Mouse (Mus musculus) forebrain, embryonic 16.5 days (tissue): ENCODE results near the gene Iffo2. TPM values are rescaled to one million over a fixed set of nuclear protein-coding genes. Genes with fewer than 3 reads are reported as not detected.

ENCODE experiments used
- ATAC-seq: fragments of 200-750 bp; cut with Nextera tagmentation; 2 replicates; pipeline ENCODE4 v1.8.0; 2017; ENCODE audit warnings: mild to moderate bottlenecking, moderate library complexity
- H3K27ac ChIP-seq: fragments of 300-500 bp; sonication (generic); 2 replicates; pipeline ENCODE4 v1.5.1; 2014; ENCODE audit warnings: low read length, control low read depth
- H3K27me3 ChIP-seq: fragments of 300-500 bp; sonication (generic); replicated peaks from 2 replicates; pipeline ENCODE4 v1.6.1; 2014; ENCODE audit warnings: low read length; ENCODE audit not compliant: control insufficient read depth, insufficient read depth
- H3K36me3 ChIP-seq: fragments of 300-500 bp; sonication (generic); 2 replicates; pipeline ENCODE4 v1.6.1; 2014; ENCODE audit not compliant: control insufficient read depth, insufficient read depth
- H3K4me1 ChIP-seq: fragments of 300-500 bp; sonication (generic); replicated peaks from 2 replicates; pipeline ENCODE4 v1.6.1; 2014; ENCODE audit warnings: low read length; ENCODE audit not compliant: control insufficient read depth, insufficient read depth
- H3K4me2 ChIP-seq: fragments of 300-500 bp; sonication (generic); 2 replicates; pipeline ENCODE4 v1.6.1; 2014; ENCODE audit warnings: mild to moderate bottlenecking, low read length, control low read depth
- H3K4me3 ChIP-seq: fragments of 300-500 bp; sonication (generic); replicated peaks from 2 replicates; pipeline ENCODE4 v1.5.1; 2014; ENCODE audit warnings: mild to moderate bottlenecking, low read length, control low read depth
- H3K9ac ChIP-seq: fragments of 300-500 bp; sonication (generic); replicated peaks from 2 replicates; pipeline ENCODE4 v1.6.1; 2014; ENCODE audit warnings: low read depth, low read length, control low read depth
- H3K9me3 ChIP-seq: fragments of 300-500 bp; sonication (generic); 2 replicates; pipeline ENCODE4 v1.6.1; 2016; ENCODE audit warnings: low read length; ENCODE audit not compliant: control insufficient read depth
- WGBS: fragments of 180-500 bp; shearing (Covaris S2); extraction: QIAGEN DNeasy Blood & Tissue Kit; methylation state at CpG from one replicate; pipeline ENCODE4 v1.1.7; 2014; 5-methylcytosine and 5-hydroxymethylcytosine counted together
- microRNA-seq: library from miRNA; unstranded; fragments of <30 nt; microRNA quantifications from one replicate; pipeline ENCODE4, GENCODE M21; 2017
- polyA plus RNA-seq: library from polyadenylated mRNA; unstranded; fragments of >200 nt; fragmentation: Nextera tagmentation; extraction: Ambion mirVana; gene quantifications from 2 replicates; pipeline ENCODE4 v1.2.1, GENCODE M21; 2015

The Iffo2 gene
- polyA plus RNA-seq, 1 experiment from 2014 or later, result 4.8 TPM

- Histone ChIP-seq H3K4me2 (no peak overlapping the region), H3K9me3 (no peaks in the 10 kb centered on the region), H3K27me3 (no peaks in the 10 kb centered on the region), H3K27ac (no peak overlapping the region), H3K36me3 (no peaks in the 10 kb centered on the region), H3K9ac (no peak overlapping the region), H3K4me1 (no peaks in the 10 kb centered on the region), H3K4me3 (no peak overlapping the region)
- WGBS, result 84% methylated on average over 15 of the region's 15 CpGs
- ATAC-seq, result no peak
These were observed 119.9 kb downstream of the Iffo2 start for GRCm38 (mm10) chr4:139650086-139650743.

GRCm38 (mm10) chr4:139650907-139651306 is 120.6 kb downstream of the Iffo2 start:
- Histone ChIP-seq H3K27me3 (no peaks in the 10 kb centered on the region), H3K36me3 (no peaks in the 10 kb centered on the region), H3K4me1 (no peaks in the 10 kb centered on the region), H3K9ac (no peak overlapping the region), H3K27ac (no peak overlapping the region), H3K4me2 (no peak overlapping the region), H3K9me3 (no peaks in the 10 kb centered on the region), H3K4me3 (no peak overlapping the region)
- WGBS, result 81% methylated on average over 11 of the region's 11 CpGs
- no peak for ATAC-seq

- no peaks in the 10 kb centered on the region for H3K27me3 ChIP-seq
- H3K9me3 ChIP-seq, result no peaks in the 10 kb centered on the region
- no peaks in the 10 kb centered on the region for H3K4me1 ChIP-seq
- H3K27ac ChIP-seq, result no peak within 1 kb of the TSS
- 86% methylated on average over 8 of the region's 8 CpGs for WGBS
- H3K9ac ChIP-seq, result no peak within 1 kb of the TSS
- H3K36me3 ChIP-seq, result no peaks in the 10 kb centered on the region
- ATAC-seq, result no peak
- H3K4me2 ChIP-seq, result no peak within 1 kb of the TSS
- H3K4me3 ChIP-seq, result no peak within 1 kb of the TSS
These were observed 122.9 kb downstream of the Iffo2 start, which contains the start of gene Tas1r2 for GRCm38 (mm10) chr4:139653238-139653637. Tas1r2 (plus strand) TSS chr4:139653538.

- Histone ChIP-seq H3K4me2 (no peak overlapping the region), H3K36me3 (no peaks in the 10 kb centered on the region), H3K9me3 (no peaks in the 10 kb centered on the region), H3K9ac (no peak overlapping the region), H3K27ac (no peak overlapping the region), H3K4me1 (no peaks in the 10 kb centered on the region), H3K4me3 (no peak overlapping the region), H3K27me3 (no peaks in the 10 kb centered on the region)
- 78% methylated on average over 14 of the region's 14 CpGs for WGBS
- no peak for ATAC-seq
These were observed 131.5 kb downstream of the Iffo2 start for GRCm38 (mm10) chr4:139661897-139662296.

- Histone ChIP-seq H3K27me3 (no peaks in the 10 kb centered on the region), H3K36me3 (no peaks in the 10 kb centered on the region), H3K9me3 (no peaks in the 10 kb centered on the region), H3K4me3 (no peak overlapping the region), H3K9ac (no peak overlapping the region), H3K27ac (no peak overlapping the region), H3K4me1 (no peaks in the 10 kb centered on the region), H3K4me2 (no peak overlapping the region)
- ATAC-seq, result peak; percentile 40; the same call in 1 of the 2 replicates
- WGBS, result 14% methylated on average over 6 of the region's 6 CpGs
These were observed 137.3 kb downstream of the Iffo2 start for GRCm38 (mm10) chr4:139667632-139668031.

- Histone ChIP-seq H3K9ac (no peak overlapping the region), H3K4me2 (no peak overlapping the region), H3K9me3 (no peaks in the 10 kb centered on the region), H3K4me1 (no peaks in the 10 kb centered on the region), H3K27me3 (no peaks in the 10 kb centered on the region), H3K4me3 (no peak overlapping the region), H3K27ac (no peak overlapping the region), H3K36me3 (no peaks in the 10 kb centered on the region)
- WGBS, result 19% methylated on average over 6 of the region's 6 CpGs
- ATAC-seq, result no peak
These were observed 139.5 kb downstream of the Iffo2 start for GRCm38 (mm10) chr4:139669847-139670246.

Small RNAs within 50 kb of the gene (microRNA-seq; reads per million reads assigned to microRNA genes)
- gene Gm25571 (not detected), gene Mir7020 (not detected)

Other genes starting within 250 kb of the Iffo2 start
- 10.1 and 13.2 TPM in 2 replicates for gene Pqlc2, start 219.8 kb upstream of the Iffo2 start, polyA plus RNA-seq
- 56.5 and 56.7 TPM in 2 replicates for gene Akr7a5, start 219.8 kb upstream of the Iffo2 start, polyA plus RNA-seq
- 109 and 111 TPM in 2 replicates for gene Mrto4, start 178.0 kb upstream of the Iffo2 start, polyA plus RNA-seq
- 43.2 and 45.6 TPM in 2 replicates for gene Emc1, start 178.0 kb upstream of the Iffo2 start, polyA plus RNA-seq
- 84.3 and 87.7 TPM in 2 replicates for gene Ubr4, start 177.9 kb upstream of the Iffo2 start, polyA plus RNA-seq
- gene Gm21969, start 72.6 kb downstream of the Iffo2 start, polyA plus RNA-seq, result not detected in 2 replicates
- 30.2 and 31.1 TPM in 2 replicates for gene Aldh4a1, start 92.3 kb downstream of the Iffo2 start, polyA plus RNA-seq
- gene Tas1r2, start 123.0 kb downstream of the Iffo2 start, polyA plus RNA-seq, result not detected in 2 replicates